Mouse (Mus musculus): ENCODE results near the gene Ets1.

The Ets1 gene

GRCm38 (mm10) chr9:32713790-32714189 is 77.8 kb downstream of the Ets1 start:
- H3K36me3 ChIP-seq (ENCODE audit: control insufficient read depth, insufficient read depth, low read length, poor library complexity, severe bottlenecking): peaks cover 19% of the 10 kb centered on the region
- DNase-seq (ENCODE audit: low read depth, low spot score): no peak

DNA sequence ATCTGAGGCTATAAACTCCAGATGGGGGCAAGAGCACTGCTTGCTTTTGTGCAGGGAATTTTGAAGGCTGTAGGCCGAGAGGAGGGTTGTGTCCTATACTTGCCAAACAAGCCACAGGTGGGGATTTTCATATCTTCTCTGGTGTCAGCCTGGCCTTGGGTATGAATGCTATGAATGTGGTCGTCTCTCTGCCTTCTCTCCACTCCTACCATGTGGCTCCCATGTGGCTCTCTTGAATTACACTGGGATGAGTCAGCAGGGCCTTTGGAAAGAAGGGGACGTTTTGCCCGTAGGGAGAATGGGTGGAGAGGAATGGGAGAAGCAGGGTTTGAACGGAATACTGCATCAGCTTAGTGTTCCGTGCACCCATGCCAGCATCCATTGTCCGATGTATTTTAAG is 78.5 kb downstream of the Ets1 start:
- Histone ChIP-seq H3K36me3 (ENCODE audit: control insufficient read depth, insufficient read depth, low read length, poor library complexity, severe bottlenecking) (peaks cover 18% of the 10 kb centered on the region), H3K27me3 (ENCODE audit: control insufficient read depth, insufficient read depth, low read length, poor library complexity, severe bottlenecking) (no peaks in the 10 kb centered on the region)
- DNase-seq (ENCODE audit: low read depth, low spot score): no peak

More at GRCm38 (mm10) chr9:32713790-32714189, 77.8 kb downstream of the Ets1 start:
- H3K27me3 ChIP-seq (ENCODE audit: control insufficient read depth, insufficient read depth, low read length, poor library complexity, severe bottlenecking): no peaks in the 10 kb centered on the region

DNA sequence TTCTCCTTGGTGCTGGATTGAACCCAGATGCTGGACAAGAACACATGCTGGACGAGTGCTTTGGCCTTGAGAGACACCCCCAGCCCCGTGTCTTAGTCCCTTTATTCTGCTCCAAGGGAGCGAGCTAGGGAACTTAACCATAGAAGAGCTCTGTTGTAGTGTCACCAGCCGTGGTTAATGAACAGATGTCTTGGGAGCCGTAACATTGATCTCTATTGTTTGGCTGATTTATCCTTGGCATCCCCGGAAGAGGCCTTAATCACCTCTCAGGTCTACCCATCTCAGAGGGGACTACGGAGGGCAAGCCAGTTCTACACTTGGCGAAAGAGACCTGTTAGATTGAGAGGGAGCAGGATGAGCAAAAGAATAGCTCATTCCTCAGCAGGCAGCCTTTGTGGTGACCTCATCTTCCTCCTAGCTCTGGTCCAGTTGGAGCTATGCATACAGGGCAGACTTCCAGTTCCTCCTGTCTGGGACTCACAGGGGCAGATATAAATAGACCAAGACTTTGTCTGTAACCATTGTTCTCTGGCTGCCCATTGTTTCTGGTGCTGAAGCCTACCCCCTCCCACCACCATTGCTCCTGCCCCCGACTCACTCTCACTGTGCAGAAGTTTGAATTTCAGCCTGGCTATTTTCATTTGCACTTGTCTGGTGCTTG is 79.9 kb downstream of the Ets1 start:
- H3K27me3 ChIP-seq (ENCODE audit: control insufficient read depth, insufficient read depth, low read length, poor library complexity, severe bottlenecking): no peaks in the 10 kb centered on the region
- H3K36me3 ChIP-seq (ENCODE audit: control insufficient read depth, insufficient read depth, low read length, poor library complexity, severe bottlenecking): peaks cover 22% of the 10 kb centered on the region
- DNase-seq (ENCODE audit: low read depth, low spot score): no peak

DNA sequence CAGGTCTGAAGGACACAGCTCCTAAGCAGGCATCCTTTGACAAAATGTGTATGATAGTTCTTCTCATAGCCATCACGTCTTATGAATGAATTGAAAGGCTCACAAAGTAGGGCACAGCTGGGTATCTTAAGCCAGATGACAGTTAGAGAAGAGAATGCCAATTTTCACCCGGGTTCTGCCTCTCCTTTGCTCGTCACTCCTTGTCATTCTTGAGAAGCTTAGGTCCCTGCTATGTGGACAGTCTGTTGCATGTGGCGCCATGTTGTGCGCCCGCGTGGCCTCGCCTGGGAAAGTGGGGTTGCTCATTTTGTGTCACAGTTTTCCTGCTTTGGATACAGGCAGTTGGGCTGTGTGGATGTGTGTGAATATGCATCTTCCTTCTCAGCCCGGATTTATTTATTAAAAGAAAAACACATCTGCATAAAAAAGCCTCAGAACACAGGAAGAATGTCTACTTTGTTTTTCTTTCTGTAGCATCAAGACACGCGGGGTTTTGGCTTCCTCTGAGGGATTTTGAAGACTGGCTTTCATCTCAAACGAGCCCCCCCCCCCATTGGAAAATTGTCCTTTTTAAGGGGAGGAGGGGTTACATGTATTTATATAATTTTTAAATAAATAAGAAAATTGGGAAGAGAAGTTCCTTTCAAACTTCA is 81.4 kb downstream of the Ets1 start:
- Histone ChIP-seq H3K27me3 (ENCODE audit: control insufficient read depth, insufficient read depth, low read length, poor library complexity, severe bottlenecking) (no peaks in the 10 kb centered on the region), H3K36me3 (ENCODE audit: control insufficient read depth, insufficient read depth, low read length, poor library complexity, severe bottlenecking) (peaks cover 21% of the 10 kb centered on the region)
- DNase-seq (ENCODE audit: low read depth, low spot score): no peak

DNA sequence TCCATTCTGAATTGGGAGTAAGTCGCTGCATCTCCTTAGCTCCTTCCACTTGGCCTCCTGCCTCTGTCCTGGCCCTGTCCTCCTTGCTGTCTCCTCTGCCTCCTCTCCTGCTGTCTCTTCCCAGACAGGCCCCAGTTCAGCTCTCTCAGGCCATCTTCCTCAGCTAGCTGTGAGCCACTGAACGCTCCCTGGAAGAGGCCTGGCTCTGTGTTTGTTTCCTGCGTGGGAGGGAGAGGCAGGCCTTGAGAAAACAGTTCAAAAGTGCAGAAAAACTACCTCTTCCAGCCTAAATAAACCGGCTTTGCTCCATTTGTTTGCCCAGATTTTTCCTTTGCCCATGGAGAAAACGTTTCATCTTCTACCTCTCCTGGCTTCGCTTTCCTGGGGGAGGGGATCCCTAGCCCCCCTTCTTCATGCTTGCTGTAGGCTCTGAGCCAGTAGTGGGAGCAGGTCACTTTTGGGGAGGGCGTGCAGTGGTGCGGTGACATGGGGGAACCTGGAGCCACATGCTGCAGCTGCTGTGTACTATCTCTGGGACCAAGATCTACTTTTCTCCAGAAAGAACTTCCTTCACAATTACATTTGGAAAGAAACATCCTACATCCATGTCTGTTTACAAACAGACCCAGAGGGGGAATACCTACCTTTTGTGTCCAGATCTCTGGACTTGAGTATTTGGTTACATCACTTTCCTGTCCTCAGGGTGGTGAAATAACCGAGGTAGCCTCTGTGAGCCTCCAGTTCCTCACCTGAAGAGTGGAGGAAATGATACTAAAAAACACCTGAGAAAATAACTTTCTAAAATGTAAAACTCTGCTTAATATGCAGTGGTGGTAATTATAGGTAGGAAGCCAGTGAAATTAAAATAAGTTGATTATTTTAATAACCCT is 82.2 kb downstream of the Ets1 start:
- DNase-seq (ENCODE audit: low read depth, low spot score): no peak
- Histone ChIP-seq H3K36me3 (ENCODE audit: control insufficient read depth, insufficient read depth, low read length, poor library complexity, severe bottlenecking) (peaks cover 20% of the 10 kb centered on the region), H3K27me3 (ENCODE audit: control insufficient read depth, insufficient read depth, low read length, poor library complexity, severe bottlenecking) (no peaks in the 10 kb centered on the region)

DNA sequence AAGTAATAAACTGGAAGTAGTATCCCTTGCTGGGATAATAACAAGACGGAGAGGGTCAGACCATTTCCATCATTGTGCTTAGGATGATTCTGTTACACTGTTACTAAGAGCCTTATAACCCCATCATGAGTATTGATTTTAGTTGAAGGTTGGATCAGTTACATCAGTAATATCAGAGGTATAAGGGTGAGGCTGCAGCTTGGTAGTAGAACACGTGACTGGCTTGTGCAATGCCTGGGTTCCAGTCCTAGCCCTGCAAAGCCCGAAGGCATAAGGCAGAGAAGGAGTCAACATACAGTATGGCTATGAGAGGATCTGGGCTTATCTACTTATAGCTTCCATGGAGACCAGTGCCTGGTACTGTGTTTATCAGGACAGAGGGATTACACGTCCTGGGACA is 82.8 kb downstream of the Ets1 start:
- Histone ChIP-seq H3K36me3 (ENCODE audit: control insufficient read depth, insufficient read depth, low read length, poor library complexity, severe bottlenecking) (peaks cover 13% of the 10 kb centered on the region), H3K27me3 (ENCODE audit: control insufficient read depth, insufficient read depth, low read length, poor library complexity, severe bottlenecking) (no peaks in the 10 kb centered on the region)
- DNase-seq (ENCODE audit: low read depth, low spot score): no peak

DNA sequence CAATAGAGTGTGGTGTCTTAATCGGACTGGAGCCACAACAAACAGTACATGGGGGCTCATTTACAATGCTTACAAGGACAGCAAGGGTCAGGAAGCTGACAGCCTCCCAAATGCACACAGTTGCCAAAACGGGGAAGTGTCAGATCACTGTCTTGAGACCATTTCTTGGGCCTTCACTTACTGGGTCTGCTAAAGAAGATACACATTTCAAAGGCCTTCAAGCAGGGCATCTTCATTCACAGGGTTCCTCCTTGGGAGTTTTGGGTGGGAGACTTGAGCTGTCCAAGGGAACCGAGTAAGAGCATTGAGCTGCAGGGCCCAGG is 83.9 kb downstream of the Ets1 start:
- DNase-seq (ENCODE audit: low read depth, low spot score): peak; percentile 77
- Histone ChIP-seq H3K36me3 (ENCODE audit: control insufficient read depth, insufficient read depth, low read length, poor library complexity, severe bottlenecking) (peaks cover 7% of the 10 kb centered on the region), H3K27me3 (ENCODE audit: control insufficient read depth, insufficient read depth, low read length, poor library complexity, severe bottlenecking) (no peaks in the 10 kb centered on the region)

- peaks cover 10% of the 10 kb centered on the region for H3K36me3 ChIP-seq (ENCODE audit: control insufficient read depth, insufficient read depth, low read length, poor library complexity, severe bottlenecking)
- peak; percentile 53 for DNase-seq (ENCODE audit: low read depth, low spot score)
- H3K27me3 ChIP-seq (ENCODE audit: control insufficient read depth, insufficient read depth, low read length, poor library complexity, severe bottlenecking): no peaks in the 10 kb centered on the region
Observed at GRCm38 (mm10) chr9:32720264-32721031, 84.4 kb downstream of the Ets1 start.

- H3K27me3 ChIP-seq (ENCODE audit: control insufficient read depth, insufficient read depth, low read length, poor library complexity, severe bottlenecking): no peaks in the 10 kb centered on the region
- no peak for DNase-seq (ENCODE audit: low read depth, low spot score)
- H3K36me3 ChIP-seq (ENCODE audit: control insufficient read depth, insufficient read depth, low read length, poor library complexity, severe bottlenecking): peaks cover 13% of the 10 kb centered on the region
Observed at GRCm38 (mm10) chr9:32721081-32721480, 85.1 kb downstream of the Ets1 start.

- H3K36me3 ChIP-seq (ENCODE audit: control insufficient read depth, insufficient read depth, low read length, poor library complexity, severe bottlenecking): peaks cover 15% of the 10 kb centered on the region
Observed at GRCm38 (mm10) chr9:32722205-32722604, 86.2 kb downstream of the Ets1 start.

DNA sequence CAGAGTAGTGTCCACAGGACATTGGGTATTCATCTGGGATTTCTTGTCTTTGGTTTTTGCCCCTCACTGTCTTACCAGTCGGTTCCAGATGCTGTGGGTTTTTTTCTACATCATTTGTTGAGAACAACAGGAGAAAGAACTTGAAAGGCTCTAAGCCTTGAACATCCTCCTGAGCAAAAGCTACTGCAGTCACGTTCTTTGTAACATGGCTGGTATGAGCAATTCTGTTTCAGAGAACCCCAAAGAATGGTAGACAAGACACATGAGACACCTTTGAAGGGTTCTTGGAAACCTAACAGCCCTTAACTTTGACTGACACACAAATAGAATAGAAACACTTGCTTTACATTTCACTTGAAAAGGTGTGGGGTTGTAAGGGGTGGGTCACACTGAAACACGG is 86.9 kb downstream of the Ets1 start:
- Histone ChIP-seq H3K27me3 (ENCODE audit: control insufficient read depth, insufficient read depth, low read length, poor library complexity, severe bottlenecking) (no peaks in the 10 kb centered on the region), H3K36me3 (ENCODE audit: control insufficient read depth, insufficient read depth, low read length, poor library complexity, severe bottlenecking) (peaks cover 16% of the 10 kb centered on the region)
- no peak for DNase-seq (ENCODE audit: low read depth, low spot score)

More at GRCm38 (mm10) chr9:32722205-32722604, 86.2 kb downstream of the Ets1 start:
- DNase-seq (ENCODE audit: low read depth, low spot score): no peak
- no peaks in the 10 kb centered on the region for H3K27me3 ChIP-seq (ENCODE audit: control insufficient read depth, insufficient read depth, low read length, poor library complexity, severe bottlenecking)

GRCm38 (mm10) chr9:32724131-32724825 is 88.3 kb downstream of the Ets1 start:
- no peak for DNase-seq (ENCODE audit: low read depth, low spot score)

GRCm38 (mm10) chr9:32725902-32726301 is 89.9 kb downstream of the Ets1 start:
- no peak for DNase-seq (ENCODE audit: low read depth, low spot score)
- Histone ChIP-seq H3K27me3 (ENCODE audit: control insufficient read depth, insufficient read depth, low read length, poor library complexity, severe bottlenecking) (no peaks in the 10 kb centered on the region), H3K36me3 (ENCODE audit: control insufficient read depth, insufficient read depth, low read length, poor library complexity, severe bottlenecking) (peaks cover 22% of the 10 kb centered on the region)

More at GRCm38 (mm10) chr9:32724131-32724825, 88.3 kb downstream of the Ets1 start:
- Histone ChIP-seq H3K36me3 (ENCODE audit: control insufficient read depth, insufficient read depth, low read length, poor library complexity, severe bottlenecking) (peaks cover 20% of the 10 kb centered on the region), H3K27me3 (ENCODE audit: control insufficient read depth, insufficient read depth, low read length, poor library complexity, severe bottlenecking) (no peaks in the 10 kb centered on the region)

DNA sequence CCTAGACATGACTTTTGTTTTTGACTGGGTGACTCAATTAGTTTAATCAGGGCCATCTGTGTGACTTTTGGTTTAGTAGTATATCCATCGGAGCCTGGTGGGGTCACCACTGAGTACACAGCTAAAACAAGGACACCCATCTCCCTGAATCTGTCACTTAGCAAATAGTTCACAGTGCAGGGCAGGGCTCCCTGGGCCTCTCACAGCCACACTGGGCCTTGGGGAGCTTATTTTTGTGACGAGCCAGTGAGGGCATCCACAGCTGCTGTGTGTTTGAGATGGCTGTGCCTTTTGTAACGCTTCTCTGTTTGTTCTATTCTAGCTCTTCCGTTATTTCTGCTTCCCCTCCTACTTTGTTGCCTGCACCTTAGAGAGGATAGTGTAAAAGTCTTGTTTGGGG is 90.6 kb downstream of the Ets1 start:
- no peak for DNase-seq (ENCODE audit: low read depth, low spot score)
- peaks cover 22% of the 10 kb centered on the region for H3K36me3 ChIP-seq (ENCODE audit: control insufficient read depth, insufficient read depth, low read length, poor library complexity, severe bottlenecking)
- no peaks in the 10 kb centered on the region for H3K27me3 ChIP-seq (ENCODE audit: control insufficient read depth, insufficient read depth, low read length, poor library complexity, severe bottlenecking)

Data from splenic B cell, adult 2 months (primary cell).